Mouse (Mus musculus): Measurements from ENCODE around the gene Lrrc75a.

- TF ChIP-seq CTCF (IDR thresholded peaks at IDR 0.05; ENCODE audit: low read depth, low read length) (no peak), POLR2A (IDR thresholded peaks at IDR 0.05; ENCODE audit: borderline replicate concordance, low read depth, low read length) (no peak)
Observed at GRCm38 (mm10) chr11:62646495-62646843, 1.9 kb downstream of the Lrrc75a start.

All from bone marrow macrophage, adult 2 months (primary cell).